Mouse (Mus musculus) mouse embryonic stem cell (cell line): ENCODE measurements around the gene Tmem167b.

Experiments used
- in situ Hi-C, 2 experiments: fragments of 300-500 bp; cut with MboI; formaldehyde crosslinking; loops; 1 replicate in 1 of 2; 3 replicates in 1 of 2; pipeline ENCODE4 v1.14.3; 2019 to 2020; ENCODE audit warnings: low sequenced_read_pairs in 2 of 2, low pct_unique_long_range_greater_than_20kb in 1 of 2, mixed read lengths in 1 of 2; ENCODE audit not compliant: unreplicated experiment in 1 of 2

Gene Tmem167b

GRCm38 (mm10) chr3:108554111-108554561 is 8.1 kb downstream of the Tmem167b start:
- in situ Hi-C loops: no loop called here

GRCm38 (mm10) chr3:108542299-108542698 is 20.0 kb downstream of the Tmem167b start:
- in situ Hi-C loops: no loop called here

GRCm38 (mm10) chr3:108537303-108537702 is 25.0 kb downstream of the Tmem167b start:
- in situ Hi-C loops: no loop called here

- in situ Hi-C loops: no loop called here
Measured at GRCm38 (mm10) chr3:108536517-108537260, 25.6 kb downstream of the Tmem167b start, which contains the start of gene 5330417C22Rik. Gene 5330417C22Rik (minus strand): TSS chr3:108536536.

- in situ Hi-C loops: no loop called here
Measured at GRCm38 (mm10) chr3:108535896-108536516, 26.3 kb downstream of the Tmem167b start.

- in situ Hi-C loops: no loop called here
Measured at GRCm38 (mm10) chr3:108533951-108534350, 28.3 kb downstream of the Tmem167b start, which contains the start of gene 1700013F07Rik. Gene 1700013F07Rik (plus strand): TSS chr3:108534150.

- in situ Hi-C loops: no loop called here
Measured at GRCm38 (mm10) chr3:108533114-108533885, 29.0 kb downstream of the Tmem167b start.

GRCm38 (mm10) chr3:108528489-108528888 is 33.8 kb downstream of the Tmem167b start:
- in situ Hi-C loops: no loop called here

GRCm38 (mm10) chr3:108523415-108523814 is 38.9 kb downstream of the Tmem167b start:
- in situ Hi-C loops: no loop called here

- in situ Hi-C loops: no loop called here
Measured at GRCm38 (mm10) chr3:108518276-108518675, 44.0 kb downstream of the Tmem167b start.

GRCm38 (mm10) chr3:108513465-108513864 is 48.8 kb downstream of the Tmem167b start:
- in situ Hi-C loops: no loop called here

GRCm38 (mm10) chr3:108510716-108511483 is 51.4 kb downstream of the Tmem167b start:
- in situ Hi-C loops: no loop called here

GRCm38 (mm10) chr3:108510156-108510555 is 52.1 kb downstream of the Tmem167b start:
- in situ Hi-C loops: no loop called here

- in situ Hi-C loops: no loop called here
Measured at GRCm38 (mm10) chr3:108508745-108509474, 53.4 kb downstream of the Tmem167b start.
